Comparison of ENCODE assay signal across 22 mouse cellular contexts in the genomic region with DNA sequence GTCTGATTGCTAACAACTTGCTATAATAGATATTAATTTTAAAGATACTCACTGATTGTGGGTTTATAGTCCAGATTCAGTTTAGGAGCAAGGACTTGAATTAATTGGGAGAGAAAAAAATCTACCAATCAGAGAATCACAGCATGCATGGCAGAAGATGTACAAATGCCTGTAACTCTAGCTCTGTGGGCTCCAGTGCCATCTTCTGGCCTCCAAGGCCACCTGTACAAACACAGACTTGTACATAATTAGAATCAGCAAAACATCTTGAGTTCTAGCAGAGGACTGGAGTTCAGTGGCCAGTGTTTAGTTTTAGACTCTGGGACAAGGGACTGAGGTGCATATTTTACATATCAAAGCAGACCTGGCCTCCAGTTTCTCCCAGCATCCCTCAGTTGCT. TPM values are rescaled to one million over a fixed set of nuclear protein-coding genes. Genes with fewer than 3 reads are reported as not detected.
"Had no signal": no experiment of that assay in that cellular context is flagged by ENCODE, and none has a peak within 500 bp of the region (broad histone marks: within the 10 kb centered on the region; RNA-seq: fewer than 3 reads in every experiment).

No protein-coding gene starts in this region.

- H3K27me3 ChIP-seq: midbrain, embryonic 12.5 days; neural tube, embryonic 13.5 days; neural tube, embryonic 15.5 days had no signal

- H3K4me3 ChIP-seq: midbrain, embryonic 10.5 days; midbrain, embryonic 12.5 days; myocyte; neural tube, embryonic 13.5 days; neural tube, embryonic 15.5 days had no signal

- H3K27ac ChIP-seq: midbrain, embryonic 10.5 days; midbrain, embryonic 12.5 days; neural tube, embryonic 13.5 days; neural tube, embryonic 15.5 days had no signal

- H3K9ac ChIP-seq: lung, embryonic 14.5 days; midbrain, embryonic 12.5 days; neural tube, embryonic 13.5 days; neural tube, embryonic 15.5 days had no signal

- ATAC-seq: midbrain, embryonic 16.5 days had no signal

- DNase-seq: lung, embryonic 14.5 days; lung, postnatal 10 days; lung, postnatal 4 days; midbrain, embryonic 14.5 days; retina, postnatal 1 day; right cerebral cortex, adult 18-20 months; right cerebral cortex, postnatal 25 days; right cerebral cortex, postnatal 4 days; spleen, adult 18-20 months; thymus, adult 18-20 months; thymus, postnatal 14 days; thymus, postnatal 36 days had no signal

- H3K4me1 ChIP-seq: midbrain, embryonic 10.5 days; midbrain, embryonic 12.5 days; neural tube, embryonic 13.5 days; neural tube, embryonic 15.5 days had no signal

- H3K4me2 ChIP-seq: lung, embryonic 14.5 days; midbrain, embryonic 12.5 days; neural tube, embryonic 13.5 days; neural tube, embryonic 15.5 days had no signal

- H3K36me3 ChIP-seq: midbrain, embryonic 10.5 days; midbrain, embryonic 12.5 days; neural tube, embryonic 13.5 days; neural tube, embryonic 15.5 days had no signal

RNA-seq across cellular contexts. Expression of gene Cyp3a25, which starts 42.3 kb away (rescaled TPM):
- polyA plus RNA-seq: lung, embryonic 14.5 days; lung, embryonic 16.5 days; midbrain, embryonic 10.5 days; midbrain, embryonic 12.5 days; midbrain, embryonic 14.5 days; midbrain, embryonic 16.5 days; myocyte; neural tube, embryonic 11.5 days; neural tube, embryonic 13.5 days; neural tube, embryonic 15.5 days; stomach, embryonic 14.5 days; thymus, postnatal 0 days had no signal
